Comparison of ENCODE assay signal across 8 mouse cellular contexts in the genomic region with DNA sequence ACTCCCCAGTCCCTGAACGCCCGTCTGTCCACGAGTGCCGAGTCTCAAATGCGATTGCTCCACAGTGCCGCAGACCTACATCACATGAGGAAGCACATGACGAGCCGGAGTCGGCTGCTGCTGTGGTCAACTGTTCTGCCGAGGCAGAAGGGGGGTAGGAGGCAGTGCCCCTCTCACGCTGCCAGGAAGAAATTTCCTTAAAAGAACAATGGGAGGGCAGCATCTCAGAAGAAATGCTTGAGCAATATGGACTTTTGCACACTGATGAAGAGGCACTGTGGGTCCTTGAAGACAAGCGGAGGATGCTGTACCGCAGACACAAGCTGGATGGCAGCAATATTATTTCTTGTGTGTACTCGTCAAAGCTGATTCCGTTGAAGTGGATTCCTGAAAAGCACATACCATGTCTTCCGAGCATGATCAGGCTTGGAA.
DNase-seq lines count a peak whose midpoint lies in the region; ATAC-seq lines count a peak whose summit lies in the region.

No protein-coding gene starts in this region.

- peaks cover 17% of the 10 kb centered on the region for H3K4me1 ChIP-seq in hindbrain, embryonic 11.5 days (replicated peaks; ENCODE audit: control insufficient read depth, insufficient read depth, low read length)

- 0 out of 2 replicates have a peak overlapping the region, but pooled peaks have one; percentile 8 for H3K4me2 ChIP-seq in hindbrain, embryonic 11.5 days (replicated peaks; ENCODE audit: low read depth, low read length)

- H3K36me3 ChIP-seq in hindbrain, embryonic 11.5 days (ENCODE audit: control insufficient read depth, insufficient read depth, low read length): no peaks in the 10 kb centered on the region
- H3K36me3 ChIP-seq in macrophage (ENCODE audit: inconsistent target): no peaks in the 10 kb centered on the region

- H3K79me2 ChIP-seq in macrophage (ENCODE audit: inconsistent target): no peaks in the 10 kb centered on the region; the same call in 1 of the 2 replicates

- 63% methylated on average over 16 of the region's 16 CpGs for WGBS in hindbrain, embryonic 11.5 days
- WGBS in macrophage (ENCODE audit: missing documents): 12% methylated on average over 16 of the region's 16 CpGs

- peak; percentile 21 to 47 for DNase-seq in CD8-positive naive resting alpha-beta T cell, adult 2 months (ENCODE audit: low read depth in 2 of 2, low spot score in 2 of 2)
- peak; percentile 83 to 89 for DNase-seq in frontal cortex, adult 2 months (ENCODE audit: extremely low spot score in 1 of 2, low spot score in 1 of 2)
- DNase-seq in hindbrain, embryonic 11.5 days (ENCODE audit: low spot score): peak; percentile 41
- DNase-seq in layer of hippocampus, postnatal 25 days (ENCODE audit: extremely low spot score in 1 of 2, low spot score in 1 of 2): peak; percentile 61 to 71
- peak; percentile 92 to 96 for DNase-seq in right cerebral cortex, postnatal 10 days (ENCODE audit: low spot score in 2 of 2)

- no peak overlapping the region for H3K4me3 ChIP-seq in hindbrain, embryonic 11.5 days (ENCODE audit: low read depth, low read length)
- H3K4me3 ChIP-seq in macrophage (ENCODE audit: inconsistent target): peak overlapping the region; percentile 21; the same call in 1 of the 2 replicates

- no peaks in the 10 kb centered on the region for H3K9me3 ChIP-seq in hindbrain, embryonic 11.5 days (ENCODE audit: control insufficient read depth, low read length)

- H3K27me3 ChIP-seq in hindbrain, embryonic 11.5 days (ENCODE audit: control insufficient read depth, insufficient read depth, low read length): no peaks in the 10 kb centered on the region

- peak; percentile 75 for ATAC-seq in cerebellum, adult (ENCODE audit: insufficient number of reproducible peaks, low FRiP score, low TSS enrichment)
- ATAC-seq in hindbrain, embryonic 11.5 days (ENCODE audit: low FRiP score): no peak
- no peak for ATAC-seq in erythroblast, adult 5-6 weeks (replicated peaks; ENCODE audit: low FRiP score, poor library complexity, severe bottlenecking)

- H3K27ac ChIP-seq in hindbrain, embryonic 11.5 days (ENCODE audit: low read depth, low read length): peak overlapping the region; percentile 24; the same call in 1 of the 2 replicates
- H3K27ac ChIP-seq in macrophage: peak overlapping the region; percentile 77

- peak overlapping the region; percentile 16; the same call in 1 of the 2 replicates for H3K9ac ChIP-seq in hindbrain, embryonic 11.5 days (ENCODE audit: low read depth, low read length)

Comparison
In these comparisons a context has a peak if more than half of its experiments do, and no peak if none do; other contexts are left out.
1. DNase-seq: peak in every context shown above with its lines; median percentile 94 in right cerebral cortex, postnatal 10 days; 86 in frontal cortex, adult 2 months; 66 in layer of hippocampus, postnatal 25 days; 41 in hindbrain, embryonic 11.5 days; 34 in CD8-positive naive resting alpha-beta T cell, adult 2 months.